Mouse (Mus musculus) yolk sac, embryonic 10.5 days (tissue): ENCODE measurements at regions not wholly inside any gene's neighbourhood (a gene's known extent, or its start where the extent isn't known, plus 50 kb on each side); places are given as distances from the start of the nearest gene placed in this dataset.

Experiments
- DNase-seq: peaks from one replicate; pipeline ENCODE4 v3.0.0-alpha.2; 2017; ENCODE audit warnings: low spot score

GRCm38 (mm10) chr3:140875500-140876200 lies 336.5 kb downstream of the Pdha2 start:
- DNase-seq: no peak

GRCm38 (mm10) chr3:140874070-140874895 lies 337.9 kb downstream of the Pdha2 start:
- DNase-seq: no peak

GRCm38 (mm10) chr3:140872511-140872910 lies 339.6 kb downstream of the Pdha2 start:
- DNase-seq: no peak

GRCm38 (mm10) chr3:140871261-140871660 lies 340.9 kb downstream of the Pdha2 start:
- no peak for DNase-seq

- DNase-seq: no peak
Observed at GRCm38 (mm10) chr3:140840197-140840596, 372.0 kb downstream of the Pdha2 start.

- DNase-seq: no peak
Observed at GRCm38 (mm10) chr3:140837976-140838581, 374.1 kb downstream of the Pdha2 start.

- DNase-seq: no peak
Observed at GRCm38 (mm10) chr3:140821266-140821665, 390.9 kb downstream of the Pdha2 start.

- DNase-seq: no peak
Observed at GRCm38 (mm10) chr3:140805586-140805985, 406.6 kb downstream of the Pdha2 start.

GRCm38 (mm10) chr3:140792943-140793342 lies 419.2 kb downstream of the Pdha2 start:
- DNase-seq: no peak

- DNase-seq: peak; percentile 5
Observed at GRCm38 (mm10) chr3:140785700-140786099, 426.5 kb downstream of the Pdha2 start.

- DNase-seq: no peak
Observed at GRCm38 (mm10) chr3:140760051-140760450, 452.1 kb downstream of the Pdha2 start.

- no peak for DNase-seq
Observed at GRCm38 (mm10) chr3:140744501-140744900, 467.7 kb downstream of the Pdha2 start.

- no peak for DNase-seq
Observed at GRCm38 (mm10) chr3:140740430-140740829, 471.7 kb downstream of the Pdha2 start.

GRCm38 (mm10) chr3:140738654-140739369 lies 473.3 kb downstream of the Pdha2 start:
- no peak for DNase-seq

GRCm38 (mm10) chr3:140716896-140717295 lies 495.3 kb downstream of the Pdha2 start:
- DNase-seq: no peak

GRCm38 (mm10) chr3:140707591-140708131 lies 504.5 kb downstream of the Pdha2 start:
- no peak for DNase-seq

GRCm38 (mm10) chr3:140706725-140707124 lies 505.4 kb downstream of the Pdha2 start:
- DNase-seq: no peak

- no peak for DNase-seq
Observed at GRCm38 (mm10) chr3:140705536-140705935, 506.6 kb downstream of the Pdha2 start.

- no peak for DNase-seq
Observed at GRCm38 (mm10) chr3:140702929-140703328, 509.2 kb downstream of the Pdha2 start.

GRCm38 (mm10) chr3:140702271-140702681 lies 509.9 kb downstream of the Pdha2 start:
- no peak for DNase-seq

- DNase-seq: no peak
Observed at GRCm38 (mm10) chr3:140697295-140697694, 514.9 kb downstream of the Pdha2 start.

GRCm38 (mm10) chr3:140682794-140683193 lies 529.4 kb downstream of the Pdha2 start:
- no peak for DNase-seq
